8 mouse cellular contexts compared by ENCODE assay signal in genomic region chr3:65927685-65928084, GRCm38 (mm10). TPM values are rescaled to one million over a fixed set of nuclear protein-coding genes. Genes with fewer than 3 reads are reported as not detected.
A peak's percentile ranks its signal among the peaks of the same experiment; 100 is the strongest.
DNase-seq lines count a peak whose midpoint lies in the region; TF ChIP-seq lines count a peak whose summit lies in the region.

No protein-coding gene starts in this region.

- intact Hi-C loops in left cerebral cortex, postnatal 10 days (cut with DNase I), result loop anchor here (2.0 to 10.0 kb wide), 3 partner anchors 65 to 941 kb away; partner anchors contain the start of gene Lekr1
- intact Hi-C loops in left cerebral cortex, adult 2 months (cut with DNase I), result loop anchor here (2.0 to 5.0 kb wide), 3 partner anchors 65 to 399 kb away; partner anchors contain the start of genes Lekr1 and Tiparp

- DNase-seq in left cerebral cortex, postnatal 10 days (ENCODE audit: extremely low spot score in 1 of 2, low spot score in 2 of 2), result peak; percentile 24 to 79
- no peak for DNase-seq in left cerebral cortex, adult 2 months (ENCODE audit: extremely low spot score in 1 of 2, low spot score in 2 of 2)
- peak; percentile 98 for DNase-seq in heart, adult 11 months
- peak; percentile 93 to 95 for DNase-seq in kidney, postnatal 25 days
- peak; percentile 23 for DNase-seq in right cerebral cortex, postnatal 4 days
- no peak for DNase-seq in c-Kit-positive CD71-positive TER-119-positive erythroid progenitor cells, embryonic 14.5 days (ENCODE audit: low spot score)
- no peak for DNase-seq in spleen, postnatal 36 days (ENCODE audit: low spot score in 2 of 2)

- no peak for TF ChIP-seq POLR2A in bone marrow macrophage, adult 2 months (IDR thresholded peaks at IDR 0.05; ENCODE audit: borderline replicate concordance, low read depth, low read length)

- H3K27ac ChIP-seq in left cerebral cortex, adult 2 months, result no peak overlapping the region
- peak overlapping the region; percentile 55 for H3K27ac ChIP-seq in bone marrow macrophage, adult 2 months (ENCODE audit: insufficient read depth, low read depth, low read length)

- no peak overlapping the region for H3K4me3 ChIP-seq in left cerebral cortex, adult 2 months
- H3K4me3 ChIP-seq in bone marrow macrophage, adult 2 months (ENCODE audit: insufficient read depth, low read length), result peak overlapping the region; percentile 19; the same call in 1 of the 2 replicates

- H3K4me1 ChIP-seq in bone marrow macrophage, adult 2 months (ENCODE audit: control insufficient read depth, insufficient read depth, low read length), result peaks cover 43% of the 10 kb centered on the region

- no peak for TF ChIP-seq CTCF in left cerebral cortex, adult 2 months (IDR thresholded peaks at IDR 0.05)
- TF ChIP-seq CTCF in bone marrow macrophage, adult 2 months (IDR thresholded peaks at IDR 0.05; ENCODE audit: low read depth, low read length), result no peak

RNA-seq across cellular contexts. Expression of gene Ccnl1, which starts 30.4 kb away (rescaled TPM):
- total RNA-seq in left cerebral cortex, postnatal 10 days (2021), result 10 to 100 TPM; 55.8 to 57.5 TPM
- 10 to 100 TPM; 59.9 to 62.5 TPM for total RNA-seq in left cerebral cortex, adult 2 months (2021)
- 226 and 264 TPM in 2 replicates for polyA plus RNA-seq in bone marrow macrophage, adult 2 months (2012; ENCODE audit: insufficient read depth, insufficient read length, missing spikeins)

Comparison
In these comparisons a context has a peak if more than half of its experiments do, and no peak if none do; other contexts are left out.
1. DNase-seq: peak in left cerebral cortex, postnatal 10 days (2 of 2), heart, adult 11 months (single experiment), kidney, postnatal 25 days (2 of 2) and right cerebral cortex, postnatal 4 days (single experiment); none in left cerebral cortex, adult 2 months (0 of 2), c-Kit-positive CD71-positive TER-119-positive erythroid progenitor cells, embryonic 14.5 days (single experiment) and spleen, postnatal 36 days (0 of 2).